Mouse (Mus musculus): ENCODE results near the gene Adh6b. TPM values are rescaled to one million over a fixed set of nuclear protein-coding genes. Genes with fewer than 3 reads are reported as not detected.

Adh6b gene
- polyA plus RNA-seq, 1 experiment from 2014 or later = 0.30 TPM

- Histone ChIP-seq H3K9ac (ENCODE audit: low read depth, low read length) (no peak overlapping the region), H3K4me1 (ENCODE audit: control insufficient read depth, low read depth, low read length) (no peaks in the 10 kb centered on the region), H3K27ac (ENCODE audit: low read length) (no peak overlapping the region), H3K9me3 (replicated peaks; ENCODE audit: control insufficient read depth, low read length) (no peaks in the 10 kb centered on the region), H3K27me3 (ENCODE audit: control insufficient read depth, insufficient read depth, low read depth, low read length) (no peaks in the 10 kb centered on the region), H3K4me3 (ENCODE audit: low read depth, low read length) (no peak overlapping the region), H3K36me3 (ENCODE audit: control insufficient read depth, insufficient read depth) (no peaks in the 10 kb centered on the region), H3K4me2 (ENCODE audit: low read depth, low read length) (no peak overlapping the region)
- no peak for ATAC-seq (ENCODE audit: low read depth)
- WGBS (ENCODE audit: insufficient replicate concordance) = 59% methylated on average over 4 of the region's 4 CpGs
These were observed 32.3 kb downstream of the Adh6b start for GRCm38 (mm10) chr3:138373920-138374319.

DNA sequence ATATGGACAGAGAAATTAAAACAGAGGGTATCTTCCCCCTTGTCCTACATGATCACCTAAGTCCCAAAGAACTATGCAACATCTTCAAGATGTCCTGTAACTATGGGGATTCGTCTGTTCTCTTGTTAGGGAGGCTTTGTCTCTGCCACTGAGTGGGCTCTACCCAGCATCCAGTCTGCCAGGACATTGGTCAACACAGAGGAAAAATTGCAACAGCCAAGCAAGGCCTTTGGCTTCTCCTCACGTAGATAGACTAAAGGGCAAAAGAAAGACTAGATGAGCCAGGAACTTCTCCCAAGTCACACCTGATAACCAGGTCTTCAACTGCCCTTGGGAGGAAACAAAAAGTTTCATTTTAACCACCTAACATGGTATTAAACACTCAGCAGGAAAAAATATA, 33.6 kb downstream of the Adh6b start:
- H3K27ac ChIP-seq (ENCODE audit: low read length) = no peak overlapping the region
- WGBS (ENCODE audit: insufficient replicate concordance) = 41% methylated on average over 2 of the region's 2 CpGs
- H3K9ac ChIP-seq (ENCODE audit: low read depth, low read length) = no peak overlapping the region
- ATAC-seq (ENCODE audit: low read depth) = no peak
- H3K4me2 ChIP-seq (ENCODE audit: low read depth, low read length) = no peak overlapping the region
- no peaks in the 10 kb centered on the region for H3K9me3 ChIP-seq (replicated peaks; ENCODE audit: control insufficient read depth, low read length)
- no peak overlapping the region for H3K4me3 ChIP-seq (ENCODE audit: low read depth, low read length)
- no peaks in the 10 kb centered on the region for H3K36me3 ChIP-seq (ENCODE audit: control insufficient read depth, insufficient read depth)
- no peaks in the 10 kb centered on the region for H3K4me1 ChIP-seq (ENCODE audit: control insufficient read depth, low read depth, low read length)
- no peaks in the 10 kb centered on the region for H3K27me3 ChIP-seq (ENCODE audit: control insufficient read depth, insufficient read depth, low read depth, low read length)

DNA sequence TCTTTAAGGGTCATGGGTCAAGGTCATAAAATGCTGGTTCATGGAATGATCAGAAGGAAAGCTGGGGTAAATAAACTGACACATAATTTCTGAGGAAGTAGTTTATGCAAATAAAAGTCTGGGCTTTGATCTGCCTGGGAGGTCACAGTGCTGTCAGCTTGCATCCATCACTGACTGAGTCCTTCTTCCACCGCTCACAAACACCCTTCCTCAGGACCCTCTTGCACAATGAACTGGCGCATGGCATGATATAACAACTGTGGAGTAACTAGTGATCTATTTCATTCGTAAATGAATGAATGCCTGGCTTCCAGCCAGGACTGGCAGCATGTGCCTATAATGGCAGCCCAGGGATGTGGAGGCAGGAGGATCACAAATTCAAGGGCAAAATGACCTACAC, 39.6 kb downstream of the Adh6b start:
- Histone ChIP-seq H3K36me3 (ENCODE audit: control insufficient read depth, insufficient read depth) (no peaks in the 10 kb centered on the region), H3K4me1 (ENCODE audit: control insufficient read depth, low read depth, low read length) (no peaks in the 10 kb centered on the region), H3K9ac (ENCODE audit: low read depth, low read length) (no peak overlapping the region), H3K4me2 (ENCODE audit: low read depth, low read length) (no peak overlapping the region), H3K27me3 (ENCODE audit: control insufficient read depth, insufficient read depth, low read depth, low read length) (no peaks in the 10 kb centered on the region), H3K9me3 (replicated peaks; ENCODE audit: control insufficient read depth, low read length) (no peaks in the 10 kb centered on the region), H3K27ac (ENCODE audit: low read length) (no peak overlapping the region), H3K4me3 (ENCODE audit: low read depth, low read length) (no peak overlapping the region)
- ATAC-seq (ENCODE audit: low read depth) = no peak
- 48% methylated on average over 3 of the region's 3 CpGs for WGBS (ENCODE audit: insufficient replicate concordance)

DNA sequence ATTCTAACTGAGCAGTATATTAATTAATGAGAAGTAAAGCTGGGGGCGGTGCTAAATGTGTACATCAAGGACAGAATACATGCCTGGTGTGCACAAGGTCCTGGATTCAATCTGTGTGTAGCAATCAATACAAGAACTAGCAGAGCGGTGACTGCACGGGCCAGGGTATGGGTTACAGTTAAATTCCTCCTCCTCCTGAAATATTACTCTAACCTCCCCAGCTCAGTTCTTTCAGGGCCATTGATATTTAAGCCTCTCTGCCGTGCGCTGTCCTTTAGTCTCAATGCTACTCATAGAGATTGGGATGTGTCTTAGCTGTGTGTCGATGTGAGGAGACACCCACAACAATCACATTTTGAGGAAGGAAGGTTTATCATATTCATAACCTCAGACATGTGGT, 45.6 kb downstream of the Adh6b start:
- Histone ChIP-seq H3K4me3 (ENCODE audit: low read depth, low read length) (no peak overlapping the region), H3K4me2 (ENCODE audit: low read depth, low read length) (no peak overlapping the region), H3K27ac (ENCODE audit: low read length) (no peak overlapping the region), H3K9ac (ENCODE audit: low read depth, low read length) (no peak overlapping the region), H3K36me3 (ENCODE audit: control insufficient read depth, insufficient read depth) (no peaks in the 10 kb centered on the region), H3K27me3 (ENCODE audit: control insufficient read depth, insufficient read depth, low read depth, low read length) (no peaks in the 10 kb centered on the region), H3K9me3 (replicated peaks; ENCODE audit: control insufficient read depth, low read length) (no peaks in the 10 kb centered on the region), H3K4me1 (ENCODE audit: control insufficient read depth, low read depth, low read length) (no peaks in the 10 kb centered on the region)
- no peak for ATAC-seq (ENCODE audit: low read depth)
- WGBS (ENCODE audit: insufficient replicate concordance) = 67% methylated on average over 6 of the region's 6 CpGs

GRCm38 (mm10) chr3:138404872-138405271, 63.3 kb downstream of the Adh6b start:
- H3K4me1 ChIP-seq (ENCODE audit: control insufficient read depth, low read depth, low read length) = no peaks in the 10 kb centered on the region
- no peaks in the 10 kb centered on the region for H3K36me3 ChIP-seq (ENCODE audit: control insufficient read depth, insufficient read depth)
- H3K4me2 ChIP-seq (ENCODE audit: low read depth, low read length) = no peak overlapping the region
- H3K9ac ChIP-seq (ENCODE audit: low read depth, low read length) = no peak overlapping the region
- no peaks in the 10 kb centered on the region for H3K9me3 ChIP-seq (replicated peaks; ENCODE audit: control insufficient read depth, low read length)
- H3K27me3 ChIP-seq (ENCODE audit: control insufficient read depth, insufficient read depth, low read depth, low read length) = no peaks in the 10 kb centered on the region
- no peak overlapping the region for H3K27ac ChIP-seq (ENCODE audit: low read length)
- ATAC-seq (ENCODE audit: low read depth) = no peak
- 48% methylated on average over 3 of the region's 3 CpGs for WGBS (ENCODE audit: insufficient replicate concordance)
- no peak overlapping the region for H3K4me3 ChIP-seq (ENCODE audit: low read depth, low read length)

DNA sequence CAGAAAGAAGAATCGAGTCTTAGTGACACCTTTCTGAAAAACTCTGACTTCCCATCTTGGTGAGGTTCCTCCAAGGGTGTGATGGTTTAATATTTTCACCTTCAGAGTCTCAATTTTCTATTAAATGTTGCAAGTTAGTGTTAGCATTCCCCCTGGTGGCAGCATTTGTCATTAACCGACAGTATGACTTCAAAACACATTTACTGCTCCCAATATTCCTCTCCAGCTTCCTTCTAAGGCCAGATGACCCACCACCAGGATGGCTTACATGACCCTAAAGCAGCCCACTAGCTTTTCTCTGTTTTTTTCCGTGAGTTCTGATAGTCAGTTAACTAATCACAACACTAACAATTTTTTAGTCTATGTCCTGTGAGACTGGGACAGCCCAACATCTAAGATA, 63.8 kb downstream of the Adh6b start:
- WGBS (ENCODE audit: insufficient replicate concordance) = 24% methylated on average over 3 of the region's 3 CpGs

GRCm38 (mm10) chr3:138405840-138406239, 64.3 kb downstream of the Adh6b start:
- Histone ChIP-seq H3K9me3 (replicated peaks; ENCODE audit: control insufficient read depth, low read length) (no peaks in the 10 kb centered on the region), H3K4me1 (ENCODE audit: control insufficient read depth, low read depth, low read length) (no peaks in the 10 kb centered on the region), H3K4me3 (ENCODE audit: low read depth, low read length) (no peak overlapping the region), H3K27me3 (ENCODE audit: control insufficient read depth, insufficient read depth, low read depth, low read length) (no peaks in the 10 kb centered on the region), H3K9ac (ENCODE audit: low read depth, low read length) (no peak overlapping the region), H3K27ac (ENCODE audit: low read length) (no peak overlapping the region), H3K4me2 (ENCODE audit: low read depth, low read length) (no peak overlapping the region), H3K36me3 (ENCODE audit: control insufficient read depth, insufficient read depth) (no peaks in the 10 kb centered on the region)
- ATAC-seq (ENCODE audit: low read depth) = no peak
- WGBS (ENCODE audit: insufficient replicate concordance) = 62% methylated on average over 7 of the region's 7 CpGs

More for the DNA sequence above, 63.8 kb downstream of the Adh6b start:
- no peaks in the 10 kb centered on the region for H3K4me1 ChIP-seq (ENCODE audit: control insufficient read depth, low read depth, low read length)
- H3K4me3 ChIP-seq (ENCODE audit: low read depth, low read length) = no peak overlapping the region
- no peak overlapping the region for H3K4me2 ChIP-seq (ENCODE audit: low read depth, low read length)
- H3K9me3 ChIP-seq (replicated peaks; ENCODE audit: control insufficient read depth, low read length) = no peaks in the 10 kb centered on the region
- no peak overlapping the region for H3K27ac ChIP-seq (ENCODE audit: low read length)
- no peaks in the 10 kb centered on the region for H3K36me3 ChIP-seq (ENCODE audit: control insufficient read depth, insufficient read depth)
- no peak for ATAC-seq (ENCODE audit: low read depth)
- no peaks in the 10 kb centered on the region for H3K27me3 ChIP-seq (ENCODE audit: control insufficient read depth, insufficient read depth, low read depth, low read length)
- H3K9ac ChIP-seq (ENCODE audit: low read depth, low read length) = no peak overlapping the region

- ATAC-seq (ENCODE audit: low read depth) = no peak
- H3K4me2 ChIP-seq (ENCODE audit: low read depth, low read length) = no peak overlapping the region
- WGBS (ENCODE audit: insufficient replicate concordance) = 54% methylated on average over 1 of the region's 1 CpGs
- H3K36me3 ChIP-seq (ENCODE audit: control insufficient read depth, insufficient read depth) = no peaks in the 10 kb centered on the region
- H3K4me1 ChIP-seq (ENCODE audit: control insufficient read depth, low read depth, low read length) = no peaks in the 10 kb centered on the region
- no peak overlapping the region for H3K4me3 ChIP-seq (ENCODE audit: low read depth, low read length)
- H3K27me3 ChIP-seq (ENCODE audit: control insufficient read depth, insufficient read depth, low read depth, low read length) = no peaks in the 10 kb centered on the region
- no peak overlapping the region for H3K27ac ChIP-seq (ENCODE audit: low read length)
- no peaks in the 10 kb centered on the region for H3K9me3 ChIP-seq (replicated peaks; ENCODE audit: control insufficient read depth, low read length)
- H3K9ac ChIP-seq (ENCODE audit: low read depth, low read length) = no peak overlapping the region
These were observed 66.3 kb downstream of the Adh6b start for GRCm38 (mm10) chr3:138407920-138408319.
